Mouse (Mus musculus) embryonic fibroblast, embryonic 13.5 days (primary cell): ENCODE measurements at regions not wholly inside any gene's neighbourhood (a gene's known extent, or its start where the extent isn't known, plus 50 kb on each side); places are given as distances from the start of the nearest gene placed in this dataset.
"Not testable (repeated sequence)": the region's sequence is repeated elsewhere in the genome, so short reads cannot be mapped to it uniquely, and the experiment has no call there.

Experiments
- H3K27ac ChIP-seq: 2 replicates; pipeline ENCODE4 v1.5.1; 2012; ENCODE audit warnings: low read length, control low read depth, inconsistent platforms; ENCODE audit not compliant: insufficient read depth
- H3K4me1 ChIP-seq: 2 replicates; pipeline ENCODE4 v1.6.1; 2011; ENCODE audit warnings: low read length; ENCODE audit not compliant: control insufficient read depth, insufficient read depth
- H3K4me3 ChIP-seq: 2 replicates; pipeline ENCODE4 v1.5.1; 2011; ENCODE audit warnings: mild to moderate bottlenecking, control low read depth, low read length; ENCODE audit not compliant: insufficient read depth
- CTCF ChIP-seq: IDR thresholded peaks from 2 replicates; pipeline ENCODE4 v1.5.1; 2011; ENCODE audit warnings: mild to moderate bottlenecking, control low read depth, low read length, moderate library complexity, borderline replicate concordance; ENCODE audit not compliant: insufficient read depth
- POLR2A ChIP-seq: IDR thresholded peaks from 2 replicates; pipeline ENCODE4 v1.6.1; 2011; ENCODE audit warnings: low read depth, mild to moderate bottlenecking, control low read depth, low read length, moderate library complexity

- Histone ChIP-seq H3K4me3 (no peak overlapping the region), H3K27ac (no peak overlapping the region), H3K4me1 (no peaks in the 10 kb centered on the region)
- TF ChIP-seq CTCF (no peak), POLR2A (no peak)
Measured at GRCm38 (mm10) chr1:177348400-177349092, 90.5 kb upstream of the Akt3 start.

GRCm38 (mm10) chr1:177347208-177347607, 89.2 kb upstream of the Akt3 start:
- TF ChIP-seq POLR2A (no peak), CTCF (no peak)
- H3K4me3 ChIP-seq, result no peak overlapping the region
- no peaks in the 10 kb centered on the region for H3K4me1 ChIP-seq
- H3K27ac ChIP-seq, result no peak overlapping the region

- Histone ChIP-seq H3K4me1 (no peaks in the 10 kb centered on the region), H3K27ac (no peak overlapping the region), H3K4me3 (no peak overlapping the region)
- no peak for TF ChIP-seq POLR2A
- no peak for TF ChIP-seq CTCF
Measured at GRCm38 (mm10) chr1:177346540-177346939, 88.5 kb upstream of the Akt3 start.

GRCm38 (mm10) chr1:177345540-177345939, 87.5 kb upstream of the Akt3 start:
- Histone ChIP-seq H3K27ac (no peak overlapping the region), H3K4me3 (no peak overlapping the region), H3K4me1 (no peaks in the 10 kb centered on the region)
- TF ChIP-seq POLR2A (no peak), CTCF (no peak)

- no peak overlapping the region for H3K4me3 ChIP-seq
- H3K27ac ChIP-seq, result no peak overlapping the region
- H3K4me1 ChIP-seq, result no peaks in the 10 kb centered on the region
- no peak for TF ChIP-seq POLR2A
- TF ChIP-seq CTCF, result no peak
Measured at GRCm38 (mm10) chr1:177343949-177344348, 85.9 kb upstream of the Akt3 start.

- Histone ChIP-seq H3K4me1 (peaks cover under 1% of the 10 kb centered on the region; the same call in 1 of the 2 replicates), H3K27ac (no peak overlapping the region), H3K4me3 (no peak overlapping the region)
- TF ChIP-seq POLR2A, result no peak
- no peak for TF ChIP-seq CTCF
Measured at GRCm38 (mm10) chr1:177343121-177343520, 85.1 kb upstream of the Akt3 start.

- Histone ChIP-seq H3K27ac (no peak overlapping the region), H3K4me1 (peaks cover 5% of the 10 kb centered on the region), H3K4me3 (no peak overlapping the region)
- TF ChIP-seq CTCF, result no peak
- TF ChIP-seq POLR2A, result no peak
Measured at GRCm38 (mm10) chr1:177340232-177340631, 82.2 kb upstream of the Akt3 start.

GRCm38 (mm10) chr1:177339207-177339787, 81.3 kb upstream of the Akt3 start:
- H3K27ac ChIP-seq, H3K4me1 ChIP-seq: not testable (repeated sequence)
- peak overlapping the region; percentile 30 for H3K4me3 ChIP-seq

- TF ChIP-seq CTCF (no peak), POLR2A (peak; percentile 37)
- peak overlapping the region; percentile 30 for H3K4me3 ChIP-seq
- peaks cover 12% of the 10 kb centered on the region for H3K4me1 ChIP-seq
- peak overlapping the region; percentile 11; the same call in 1 of the 2 replicates for H3K27ac ChIP-seq
Measured at GRCm38 (mm10) chr1:177338466-177339206, 80.6 kb upstream of the Akt3 start.

GRCm38 (mm10) chr1:177337756-177338155, 79.8 kb upstream of the Akt3 start:
- Histone ChIP-seq H3K4me1 (peaks cover 12% of the 10 kb centered on the region), H3K4me3 (no peak overlapping the region), H3K27ac (no peak overlapping the region)
- TF ChIP-seq POLR2A, result no peak
- no peak for TF ChIP-seq CTCF
